Mouse (Mus musculus): ENCODE measurements around the gene Etaa1. TPM values are rescaled to one million over a fixed set of nuclear protein-coding genes. Genes with fewer than 3 reads are reported as not detected.
A peak's percentile ranks its signal among the peaks of the same experiment; 100 is the strongest.
"Not testable (repeated sequence)": the region's sequence is repeated elsewhere in the genome, so short reads cannot be mapped to it uniquely, and the experiment has no call there.

Gene Etaa1
- 1 to 10 TPM; 7.6 to 8.3 TPM for total RNA-seq (2021)

GRCm38 (mm10) chr11:17953231-17954134 is at the start of gene Etaa1:
Gene Etaa1, minus strand, starts transcription at chr11:17953875.
- peak; percentile 92 to 95 for DNase-seq

DNA sequence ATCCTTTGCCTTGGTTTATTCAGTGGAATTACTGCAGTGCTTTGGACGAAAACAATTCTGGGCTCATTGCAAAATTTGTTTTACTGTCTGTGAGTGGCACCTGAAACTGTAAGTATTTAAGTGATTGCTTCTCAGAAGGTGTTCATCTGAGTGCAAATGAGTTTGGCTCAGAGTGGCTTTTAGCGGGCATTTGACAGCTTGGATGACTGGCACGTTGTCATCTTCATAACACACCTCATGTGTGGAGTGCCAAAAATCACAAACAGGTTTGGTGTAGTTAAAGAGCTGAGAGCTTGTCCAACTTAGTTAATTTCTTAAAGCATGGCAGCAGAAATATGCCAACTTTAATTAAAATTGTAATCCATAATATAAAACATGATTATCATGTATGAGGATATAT is 40.5 kb upstream of the Etaa1 start:
- no peak for DNase-seq

DNA sequence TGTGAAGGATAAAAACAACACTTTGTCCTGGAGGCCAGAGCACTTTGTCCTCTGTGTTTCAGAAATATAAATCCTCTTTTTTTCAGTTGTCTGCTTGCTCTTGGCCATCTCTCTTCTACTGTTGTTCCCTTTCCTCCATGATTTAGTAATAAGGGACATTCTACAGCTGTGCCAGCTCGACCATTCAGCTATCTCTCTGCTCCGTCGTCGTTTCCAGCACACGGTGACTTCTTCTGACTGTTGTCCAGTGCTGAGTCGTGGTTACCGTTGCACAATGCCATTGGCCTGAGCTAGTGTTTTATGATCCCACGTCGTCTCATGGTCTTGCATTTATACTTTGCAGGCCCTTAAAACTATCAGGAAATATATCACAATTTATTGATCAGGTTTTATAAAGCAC is 38.6 kb upstream of the Etaa1 start:
- no peak for DNase-seq

DNA sequence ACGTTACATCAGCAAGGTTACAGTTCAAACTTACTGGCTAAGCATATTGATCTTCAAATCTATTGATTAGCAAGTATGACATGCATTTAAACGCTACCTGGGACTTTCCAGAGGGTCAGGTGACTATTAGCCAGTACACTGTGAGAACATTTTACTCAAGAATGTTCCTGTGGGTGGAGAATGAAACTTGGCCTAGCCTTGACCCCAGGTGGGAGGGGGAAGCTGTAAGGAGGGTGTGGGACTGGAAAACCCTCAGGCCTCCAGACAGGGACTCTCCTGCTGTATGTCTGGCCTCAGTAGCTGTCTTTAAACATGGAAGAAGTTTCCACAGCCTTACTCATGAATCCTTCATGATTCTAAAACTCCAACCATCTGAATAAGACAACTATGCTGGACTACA is 29.7 kb upstream of the Etaa1 start:
- no peak for DNase-seq

DNA sequence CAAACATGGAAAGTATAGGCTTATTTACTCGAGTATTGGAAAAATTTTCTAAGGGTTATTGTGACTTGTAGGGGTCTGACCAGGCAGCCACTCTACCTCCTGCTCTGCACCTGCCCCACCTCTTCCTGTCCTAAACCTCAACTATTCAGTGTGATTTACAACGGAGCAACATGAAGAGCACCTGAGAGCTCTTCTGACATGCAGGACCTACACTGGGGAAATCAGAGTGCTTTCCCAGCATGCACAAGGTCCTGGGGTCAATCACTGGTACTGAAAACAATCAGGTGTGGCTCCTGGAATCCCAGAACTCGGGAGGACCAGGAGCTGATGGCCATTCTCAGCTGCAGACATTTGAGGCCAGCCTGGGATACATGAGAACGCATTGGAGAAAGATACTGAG is 27.6 kb upstream of the Etaa1 start:
- DNase-seq: no peak

GRCm38 (mm10) chr11:17975581-17975980 is 21.9 kb upstream of the Etaa1 start:
- DNase-seq: no peak

DNA sequence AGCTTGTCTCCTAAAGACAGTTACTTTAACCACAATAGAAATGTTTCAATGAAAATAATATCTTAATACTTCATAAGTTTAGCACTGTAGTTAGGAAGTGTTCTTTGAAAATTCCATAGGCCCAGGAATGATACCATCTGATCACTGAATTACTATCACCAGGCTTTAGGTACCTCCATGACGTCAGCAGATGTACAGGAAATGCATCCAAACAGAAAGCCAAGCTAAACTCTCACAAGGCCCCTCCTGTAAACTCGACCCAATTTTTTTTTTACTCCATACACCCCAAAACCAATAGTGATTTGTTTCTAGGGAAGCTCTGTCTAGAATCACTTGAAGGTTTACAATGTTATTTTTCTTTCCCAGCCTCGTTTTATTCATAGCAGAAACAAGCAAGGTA is 884 bp downstream of the Etaa1 start:
- no peak for DNase-seq

GRCm38 (mm10) chr11:17951336-17951735 is 2.3 kb downstream of the Etaa1 start:
- DNase-seq: peak; percentile 44 to 54

- DNase-seq: no peak
Observed at GRCm38 (mm10) chr11:17939168-17939567, 14.5 kb downstream of the Etaa1 start.

DNA sequence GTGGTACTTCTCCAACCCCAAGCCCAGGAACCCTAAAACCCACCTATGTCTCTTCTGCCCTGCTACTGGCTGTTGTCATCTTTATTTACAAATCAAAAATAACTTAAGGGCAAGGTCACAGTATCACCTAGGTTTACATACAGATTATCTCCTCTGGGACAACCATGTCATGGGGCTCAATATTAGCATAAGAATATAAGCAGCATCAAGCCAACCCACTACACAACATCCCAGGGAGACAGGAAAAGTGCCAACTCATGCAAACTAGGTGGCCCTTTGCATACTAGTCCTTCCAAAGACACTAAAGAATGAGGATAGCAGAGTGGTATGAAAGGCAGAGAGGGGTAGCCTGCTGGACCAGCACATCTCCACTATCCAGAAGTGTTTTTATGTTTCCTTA is 15.7 kb downstream of the Etaa1 start:
- no peak for DNase-seq

DNA sequence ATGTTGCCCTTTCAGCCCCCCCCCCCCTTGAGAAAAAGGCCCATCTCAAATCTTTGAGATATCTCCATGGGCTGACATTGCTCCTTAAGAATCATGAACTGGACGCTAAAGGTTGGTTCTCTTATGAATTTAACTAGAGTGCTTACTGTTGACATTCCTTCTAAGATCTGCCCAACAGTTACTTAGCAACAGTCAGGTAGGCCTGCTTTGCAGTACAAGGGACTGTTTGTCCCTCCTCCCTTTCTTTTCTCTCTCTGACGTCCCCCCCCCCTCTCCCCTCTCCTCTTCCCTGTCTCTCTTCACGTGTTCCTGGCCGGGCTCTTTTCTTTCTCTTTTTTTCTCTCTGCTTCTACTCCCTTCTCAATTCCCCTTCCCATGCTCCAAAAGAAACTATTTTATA is 35.8 kb downstream of the Etaa1 start:
- DNase-seq: no peak

DNA sequence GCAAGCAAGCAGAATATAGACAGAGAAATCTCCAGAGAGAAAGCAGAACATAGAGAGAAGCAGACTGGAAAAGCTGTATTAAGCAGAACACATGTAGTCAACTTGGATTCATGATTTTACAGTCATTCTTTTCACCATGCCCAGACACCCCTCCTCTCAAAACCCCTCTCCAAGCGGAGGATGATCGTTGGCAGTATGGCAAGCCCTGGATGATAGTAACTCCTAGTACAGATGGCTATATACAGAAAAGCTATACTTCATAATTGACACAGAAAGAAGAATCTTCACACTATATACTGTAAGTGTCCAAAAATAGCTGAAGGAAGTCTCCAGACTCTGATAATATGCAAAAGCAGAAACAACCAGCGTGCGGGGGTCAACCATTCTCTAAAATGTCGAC is 36.6 kb downstream of the Etaa1 start:
- no peak for DNase-seq

- DNase-seq: no peak
Observed at GRCm38 (mm10) chr11:17916486-17916885, 37.2 kb downstream of the Etaa1 start.

DNA sequence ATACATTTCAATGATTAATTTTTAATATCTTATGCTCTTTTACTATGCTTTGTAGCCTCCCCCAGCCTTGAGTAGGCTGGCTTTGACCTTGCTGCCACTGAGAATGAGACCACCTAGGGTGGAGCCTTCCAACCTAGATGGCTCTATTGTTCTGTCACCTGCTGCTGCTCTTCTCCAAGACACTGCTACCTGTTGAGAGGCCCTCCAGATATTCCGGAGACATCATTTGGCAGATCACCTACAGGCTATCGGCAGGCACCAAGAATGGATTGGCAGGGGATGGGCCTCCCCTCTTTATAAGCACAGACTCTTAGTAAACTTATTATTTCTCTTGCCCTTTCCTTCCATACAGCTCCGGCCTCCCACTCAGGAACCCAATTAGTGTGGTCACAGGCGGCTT is 52.7 kb downstream of the Etaa1 start:
- DNase-seq: not testable (repeated sequence)
